Mouse (Mus musculus): Measurements from ENCODE around the gene Pdlim7.
A peak's percentile ranks its signal among the peaks of the same experiment; 100 is the strongest.

The Pdlim7 gene

GRCm38 (mm10) chr13:55519606-55520005, 6.1 kb upstream of the Pdlim7 start:
- DNase-seq (ENCODE audit: low read depth, low spot score) = no peak

DNA sequence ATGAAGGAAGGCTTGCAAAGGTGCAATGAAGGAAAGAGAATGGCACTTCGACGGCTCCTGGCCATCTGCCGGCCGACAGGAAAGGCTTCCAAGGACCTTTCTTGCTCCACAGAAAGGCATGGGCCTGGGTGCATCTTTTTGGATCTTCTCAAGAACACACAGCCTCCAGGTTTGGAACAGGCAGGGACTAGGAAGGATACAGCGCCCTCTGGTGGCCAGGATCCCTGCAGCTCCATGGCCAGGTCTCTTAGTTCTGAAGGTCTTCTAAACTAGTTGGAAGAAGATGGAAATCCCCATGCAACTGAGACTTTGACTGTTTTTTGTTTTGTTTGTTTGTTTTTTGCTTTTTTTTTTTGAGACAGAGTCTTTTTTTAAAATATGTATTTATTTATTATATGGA, 3.5 kb upstream of the Pdlim7 start:
- DNase-seq (ENCODE audit: low read depth, low spot score) = peak; percentile 90

- no peak for DNase-seq (ENCODE audit: low read depth, low spot score)
These were observed 352 bp upstream of the Pdlim7 start for GRCm38 (mm10) chr13:55513828-55514227.

DNA sequence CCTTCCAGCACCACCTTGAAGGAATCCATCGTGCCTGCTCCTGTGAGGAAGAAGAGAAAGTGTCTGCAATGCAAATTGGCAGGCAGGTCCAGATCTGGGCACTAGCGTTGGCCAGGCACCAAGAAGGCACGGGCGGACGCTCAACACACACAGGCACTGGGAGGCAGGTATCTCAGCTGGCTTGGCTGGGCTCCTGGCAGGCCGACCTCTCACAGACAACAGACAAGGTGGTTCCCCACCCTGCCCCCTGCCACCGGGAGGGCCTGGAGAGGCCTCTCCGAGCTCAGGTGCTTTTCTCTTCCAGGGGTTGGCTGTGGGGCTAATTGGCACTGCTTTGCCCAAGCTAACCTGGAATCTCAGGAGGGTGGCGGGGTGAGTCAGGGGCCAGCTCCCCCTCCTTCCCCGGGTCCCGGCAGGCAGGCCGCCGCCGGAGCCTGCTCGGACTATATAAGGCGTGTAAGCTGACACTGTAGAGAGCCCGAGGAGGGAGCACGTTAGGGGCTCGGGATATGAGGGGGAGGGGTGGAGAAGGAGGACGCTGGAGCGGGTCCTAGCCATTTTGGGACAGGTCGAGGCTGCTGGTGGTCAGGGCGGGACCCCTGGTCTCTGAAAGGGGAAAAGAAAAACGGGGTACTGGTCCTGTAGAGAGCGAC, 971 bp downstream of the Pdlim7 start:
- DNase-seq (ENCODE audit: low read depth, low spot score) = peak; percentile 63

DNA sequence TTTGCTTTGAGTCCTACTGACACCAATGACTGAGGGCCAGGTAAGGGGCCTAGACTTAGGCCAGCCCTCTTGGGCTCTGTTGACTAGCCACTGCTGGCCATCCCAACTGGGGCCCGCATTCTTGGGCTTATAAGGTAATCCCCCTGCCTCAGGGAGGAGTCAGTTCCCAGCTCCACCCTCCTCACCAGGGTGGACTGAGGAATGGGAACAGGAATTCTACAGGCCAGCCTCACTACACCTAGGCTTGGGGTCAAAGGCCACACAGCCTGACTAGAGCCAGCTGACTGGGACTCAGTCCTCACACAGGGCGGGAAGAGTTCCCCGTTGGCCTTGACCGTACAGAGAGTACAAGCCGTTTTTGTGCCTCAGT, 2.0 kb downstream of the Pdlim7 start:
- peak; percentile 79 for DNase-seq (ENCODE audit: low read depth, low spot score)

GRCm38 (mm10) chr13:55510668-55511491, 2.6 kb downstream of the Pdlim7 start:
- peak; percentile 96 for DNase-seq (ENCODE audit: low read depth, low spot score)

DNA sequence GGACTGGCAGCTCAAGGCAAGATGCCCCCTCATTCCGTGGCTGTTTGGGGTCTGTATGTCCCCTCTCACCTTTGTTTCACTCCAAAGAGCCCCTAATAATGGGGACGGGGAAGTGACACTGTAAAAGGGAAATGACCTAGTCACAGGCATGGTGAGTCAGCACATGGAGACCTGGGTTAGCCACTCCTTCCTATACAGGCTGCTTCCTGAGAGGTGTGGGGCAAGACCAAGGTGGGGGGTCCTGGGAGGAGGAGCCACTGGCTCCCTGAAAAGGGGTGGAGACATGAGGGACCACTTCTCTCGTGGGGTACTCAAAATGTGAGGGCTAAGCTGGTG, 3.2 kb downstream of the Pdlim7 start:
- no peak for DNase-seq (ENCODE audit: low read depth, low spot score)

- no peak for DNase-seq (ENCODE audit: low read depth, low spot score)
These were observed 4.9 kb downstream of the Pdlim7 start for GRCm38 (mm10) chr13:55508531-55508930.

GRCm38 (mm10) chr13:55507877-55508276, 5.6 kb downstream of the Pdlim7 start:
- no peak for DNase-seq (ENCODE audit: low read depth, low spot score)

DNA sequence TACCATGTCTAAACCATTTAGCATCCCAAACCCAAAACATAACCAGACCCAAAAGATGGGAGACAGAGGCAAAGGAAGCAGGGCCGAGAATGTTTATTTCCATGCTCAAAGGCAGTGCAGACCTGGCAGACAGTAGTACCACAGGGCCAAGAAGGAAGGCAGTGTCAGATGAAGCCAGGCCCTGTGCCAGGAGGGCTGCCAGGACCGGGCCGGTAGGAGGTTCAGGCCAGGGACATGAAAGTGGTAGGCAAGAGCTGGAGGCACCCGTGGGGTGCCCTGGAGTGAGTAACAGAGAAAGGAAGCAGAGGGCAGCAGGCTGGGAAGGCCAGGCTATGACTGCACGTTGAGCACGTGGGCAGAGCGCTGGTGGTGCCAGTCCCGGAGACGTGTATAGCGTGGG, 6.8 kb downstream of the Pdlim7 start:
- no peak for DNase-seq (ENCODE audit: low read depth, low spot score)

DNA sequence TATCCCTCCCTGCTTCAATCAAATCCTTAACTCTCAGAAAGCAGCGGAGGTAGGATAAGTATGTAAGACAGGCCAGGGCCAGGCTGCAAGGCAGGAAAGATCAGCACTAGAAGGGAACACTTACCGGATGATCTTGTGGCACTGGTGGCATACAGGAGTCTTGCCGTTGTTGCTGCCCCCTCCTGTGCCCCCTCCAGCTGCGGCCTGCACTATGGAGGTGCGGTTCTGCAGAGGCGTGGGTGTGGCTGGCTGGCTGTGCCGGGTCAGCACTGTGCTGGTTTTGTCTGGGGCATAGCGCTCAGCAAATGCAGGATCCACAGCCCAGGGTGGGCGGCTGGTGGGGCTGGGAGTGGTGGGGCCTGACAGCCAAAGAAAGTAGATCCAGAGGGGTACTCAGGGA, 7.7 kb downstream of the Pdlim7 start:
- DNase-seq (ENCODE audit: low read depth, low spot score) = no peak

DNA sequence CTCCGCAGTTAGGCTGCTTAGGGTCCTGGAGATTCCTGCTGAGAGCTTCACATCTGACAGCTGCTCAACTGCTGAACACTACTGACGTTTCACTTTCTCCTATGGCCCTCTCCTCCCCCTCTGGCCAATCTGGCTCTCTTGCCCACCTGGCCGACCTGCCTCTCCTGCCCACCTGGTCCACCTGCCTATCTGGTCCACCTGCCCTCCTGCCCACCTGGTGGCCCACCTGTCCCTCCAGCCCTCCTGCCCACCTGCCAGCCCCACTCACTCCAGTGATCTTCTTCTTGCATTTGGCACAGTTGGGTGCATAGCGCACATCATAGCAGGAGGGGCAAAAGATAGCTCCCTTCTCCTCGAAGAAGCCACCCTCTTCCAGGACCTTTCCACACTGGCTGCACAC, 9.1 kb downstream of the Pdlim7 start:
- DNase-seq (ENCODE audit: low read depth, low spot score) = no peak

DNA sequence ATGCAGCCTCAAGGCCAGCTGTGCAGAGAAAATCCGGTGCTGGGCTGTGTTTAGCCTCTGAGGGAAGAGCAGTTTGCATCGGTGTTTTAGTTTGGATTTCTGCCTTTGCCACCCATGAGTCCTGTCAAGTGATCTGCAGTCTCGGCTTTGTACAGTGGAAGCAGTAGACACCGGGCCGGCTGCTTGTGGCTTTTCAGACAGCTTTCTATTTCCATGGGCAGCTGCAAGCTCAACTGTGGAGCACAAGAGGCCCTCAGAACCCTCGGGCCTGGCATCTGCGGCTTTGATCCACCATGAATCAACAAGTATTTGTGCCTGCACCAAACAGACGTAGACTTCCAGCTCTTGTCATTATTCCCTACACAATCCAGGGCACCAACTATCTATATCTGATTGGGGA, 11.1 kb downstream of the Pdlim7 start:
- DNase-seq (ENCODE audit: low read depth, low spot score) = no peak

DNA sequence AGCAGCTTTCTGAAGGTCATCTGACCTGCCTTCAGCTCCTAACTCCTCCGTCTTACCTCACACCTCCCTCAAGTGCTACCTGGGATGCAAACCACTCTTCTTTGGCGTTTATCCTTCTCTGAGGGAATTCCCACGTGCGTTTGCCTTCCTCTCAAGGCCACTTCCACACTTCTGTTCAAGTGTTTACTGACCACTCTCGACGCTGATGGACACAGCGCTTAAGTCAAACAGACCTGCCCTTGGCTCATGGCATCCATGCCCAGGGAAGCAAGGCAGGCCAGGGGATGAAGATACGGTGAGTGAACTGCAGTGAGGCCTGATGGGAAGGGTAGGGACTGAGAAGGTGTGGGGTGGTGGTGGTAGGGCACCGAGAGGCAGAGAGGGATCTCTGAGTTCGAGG, 12.9 kb downstream of the Pdlim7 start:
- no peak for DNase-seq (ENCODE audit: low read depth, low spot score)

- DNase-seq (ENCODE audit: low read depth, low spot score) = no peak
These were observed 14.6 kb downstream of the Pdlim7 start for GRCm38 (mm10) chr13:55498906-55499305.

DNA sequence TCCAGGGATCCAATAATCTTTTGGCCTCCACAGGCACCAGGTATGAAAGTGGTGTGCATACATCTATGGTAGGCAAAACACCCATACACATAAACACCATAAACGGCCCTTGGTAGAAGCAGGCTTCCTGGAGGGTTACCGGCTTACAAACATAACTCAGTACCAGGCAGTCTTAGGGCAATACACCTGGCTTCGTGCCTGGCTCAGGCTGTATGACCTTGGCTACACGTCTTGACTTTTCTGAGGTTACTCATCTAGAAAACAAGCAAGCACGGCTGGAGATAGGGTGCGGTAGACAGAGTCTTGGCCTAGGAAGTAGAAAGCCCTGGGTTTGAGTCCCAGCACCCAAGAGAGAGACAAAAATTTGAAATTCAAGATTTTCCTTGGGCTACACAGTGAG, 16.8 kb downstream of the Pdlim7 start:
- DNase-seq (ENCODE audit: low read depth, low spot score) = no peak

DNA sequence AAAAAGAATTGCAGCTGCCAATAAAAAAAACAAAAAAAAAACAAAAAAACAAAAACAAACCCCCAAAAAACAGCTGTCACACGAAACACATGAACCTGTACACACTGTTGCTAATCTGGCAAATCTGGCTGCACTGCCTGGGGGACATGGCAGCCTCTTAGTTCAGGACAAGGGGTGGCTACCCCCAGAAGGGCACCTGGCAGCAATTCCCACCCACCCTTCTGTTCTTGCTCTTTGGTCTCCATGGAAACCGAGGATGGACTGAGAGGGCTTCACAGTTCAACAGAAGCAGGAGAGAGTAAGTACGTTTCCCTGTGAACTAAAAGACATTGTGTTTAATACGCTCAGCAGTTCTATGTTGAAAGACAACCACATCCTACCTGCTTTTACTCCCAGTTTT, 17.8 kb downstream of the Pdlim7 start:
- no peak for DNase-seq (ENCODE audit: low read depth, low spot score)

DNA sequence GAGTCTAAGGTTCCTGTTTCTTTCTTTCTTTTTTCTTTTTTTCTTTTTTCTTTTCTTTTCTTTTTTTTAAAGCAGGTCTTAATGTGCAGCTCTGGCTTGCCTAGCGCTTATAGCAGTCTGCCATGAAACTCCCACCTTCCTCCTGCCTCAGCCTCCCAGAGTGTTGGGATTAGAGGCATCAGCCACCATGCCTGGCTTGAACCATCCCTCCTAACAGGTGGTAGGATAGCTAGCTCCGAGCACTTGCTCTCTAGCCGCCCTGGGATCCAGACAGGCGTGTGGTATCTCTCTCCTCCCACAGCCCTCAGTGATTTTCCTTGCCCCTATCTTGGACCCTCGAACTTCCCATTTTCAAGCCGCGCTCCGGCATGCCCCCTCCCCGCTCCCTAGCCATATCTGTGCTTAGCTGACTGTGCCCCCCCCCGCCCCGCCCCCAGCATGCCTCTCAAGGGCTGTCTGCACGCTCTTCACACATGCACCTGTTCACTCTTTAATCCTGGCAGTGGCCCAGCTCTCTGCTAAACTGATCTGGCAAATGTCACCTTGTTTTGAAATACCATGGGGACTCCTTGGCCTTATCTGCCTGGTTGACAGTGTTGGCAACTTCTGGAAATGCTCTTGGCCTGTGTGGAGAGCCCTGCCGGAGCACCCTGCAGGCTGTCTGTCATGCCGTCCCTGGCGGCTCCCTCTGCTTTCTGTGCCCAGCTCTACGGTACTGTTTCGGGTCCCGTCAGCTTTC, 18.4 kb downstream of the Pdlim7 start:
- DNase-seq (ENCODE audit: low read depth, low spot score) = no peak

DNA sequence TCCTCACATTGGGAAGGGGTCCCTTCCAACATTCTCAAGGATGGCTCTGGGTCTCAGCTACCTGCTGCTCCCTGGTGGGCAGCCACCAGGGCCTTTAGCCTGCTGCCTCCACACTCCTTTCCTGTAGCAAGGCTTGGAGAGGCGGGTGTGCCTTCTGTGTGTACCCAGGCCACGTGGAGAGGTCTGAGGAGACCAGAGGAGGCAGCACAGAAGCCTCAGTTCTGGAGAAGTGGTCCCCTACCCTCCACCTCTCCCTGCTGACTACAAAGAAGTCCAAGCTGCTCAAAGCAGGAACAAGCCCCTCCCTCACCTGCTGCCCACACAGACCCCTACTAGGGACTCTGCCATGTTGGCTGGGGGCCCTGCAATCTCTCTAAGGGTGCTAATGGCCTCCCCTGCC, 19.2 kb downstream of the Pdlim7 start:
- no peak for DNase-seq (ENCODE audit: low read depth, low spot score)

GRCm38 (mm10) chr13:55487578-55488498, 25.6 kb downstream of the Pdlim7 start, which contains the start of gene Dbn1:
TSS of gene Dbn1 (minus strand) at chr13:55488111.
- no peak for DNase-seq (ENCODE audit: low read depth, low spot score)

DNA sequence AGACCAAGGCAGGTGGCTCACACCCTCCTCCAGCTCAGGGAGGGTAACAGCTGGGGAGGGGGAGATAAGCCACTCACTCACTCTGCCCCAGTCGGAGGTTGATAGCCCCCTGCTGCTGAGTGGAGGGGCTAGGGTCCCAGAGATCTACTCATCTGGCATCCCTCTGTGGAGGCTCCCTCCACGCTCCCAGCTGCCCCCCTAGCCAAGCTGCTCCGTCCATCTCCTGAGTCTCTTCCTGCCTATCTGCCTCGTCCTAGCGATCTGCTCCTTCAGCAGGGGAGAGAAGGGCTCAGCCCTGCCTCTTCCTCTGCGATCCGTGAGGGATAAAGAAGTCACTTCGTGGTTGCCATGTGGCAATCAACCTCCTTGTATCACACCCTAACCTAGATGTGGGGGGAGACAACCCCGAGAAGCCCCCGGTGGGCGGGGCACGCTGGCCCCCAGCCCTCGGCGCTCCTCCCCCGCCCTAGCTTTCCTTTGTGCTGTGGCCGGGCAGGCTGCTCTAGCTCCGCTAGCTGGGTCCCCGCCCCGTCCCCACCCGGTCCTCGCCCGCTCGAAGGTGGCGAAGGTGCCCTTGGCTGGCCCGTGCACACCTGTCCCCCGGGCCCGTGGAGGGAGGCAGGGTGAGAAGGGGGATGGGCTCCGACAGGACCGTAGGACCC, 26.4 kb downstream of the Pdlim7 start:
- DNase-seq (ENCODE audit: low read depth, low spot score) = peak; percentile 39

Measured in 3T3-L1 (cell line).